Mouse (Mus musculus) heart, adult 2 months (tissue): ENCODE data around the gene Ank3. TPM values are rescaled to one million over a fixed set of nuclear protein-coding genes. Genes with fewer than 3 reads are reported as not detected.

Experiments used
- DNase-seq, 2 experiments: peaks; one replicate each; pipeline ENCODE4 v3.0.0; 2021
- H3K27ac ChIP-seq: fragments of 200-600 bp; 2 replicates; pipeline ENCODE4 v1.8.1; 2022
- H3K27me3 ChIP-seq: fragments of 200-500 bp; 2 replicates; pipeline ENCODE4 v1.6.1; 2012; ENCODE audit warnings: mild to moderate bottlenecking, low read length, inconsistent platforms, mixed read lengths; ENCODE audit not compliant: control insufficient read depth, insufficient read depth
- H3K36me3 ChIP-seq: fragments of 200-500 bp; 2 replicates; pipeline ENCODE4 v1.6.1; 2012; ENCODE audit warnings: low read length, inconsistent platforms; ENCODE audit not compliant: control insufficient read depth, insufficient read depth
- H3K4me1 ChIP-seq: fragments of 200-500 bp; 2 replicates; pipeline ENCODE4 v1.6.1; 2011; ENCODE audit warnings: low read length; ENCODE audit not compliant: control insufficient read depth, insufficient read depth
- H3K4me3 ChIP-seq: fragments of 200-600 bp; 2 replicates; pipeline ENCODE4 v1.8.1; 2022
- H3K79me2 ChIP-seq: fragments of 200-500 bp; replicated peaks from 2 replicates; pipeline ENCODE4 v1.6.1; 2012; ENCODE audit warnings: mild to moderate bottlenecking, inconsistent platforms, low read length, moderate library complexity, mixed read lengths; ENCODE audit not compliant: control insufficient read depth, insufficient read depth
- H3K9ac ChIP-seq: fragments of 200-500 bp; 2 replicates; pipeline ENCODE4 v1.6.1; 2012; ENCODE audit warnings: low read depth, mild to moderate bottlenecking, control low read depth, inconsistent platforms, low read length, mixed read lengths
- CTCF ChIP-seq: fragments of 200-600 bp; IDR thresholded peaks from 2 replicates; pipeline ENCODE4 v1.8.1; 2022; ENCODE audit warnings: antibody characterized with exemption, mild to moderate bottlenecking, moderate library complexity
- EP300 ChIP-seq: fragments of 200-500 bp; IDR thresholded peaks from 2 replicates; pipeline ENCODE4 v1.6.1; 2011; ENCODE audit warnings: low read depth, low read length, control low read depth; ENCODE audit not compliant: insufficient read depth
- POLR2A ChIP-seq: fragments of 200-500 bp; IDR thresholded peaks from 2 replicates; pipeline ENCODE4 v1.6.1; 2011; ENCODE audit warnings: mild to moderate bottlenecking, low read depth, low read length, control low read depth; ENCODE audit not compliant: insufficient read depth
- WGBS: fragments of 180-500 bp; shearing (Covaris S2); methylation state at CpG from one replicate; pipeline ENCODE4 v1.1.7; 2018; 5-methylcytosine and 5-hydroxymethylcytosine counted together
- intact Hi-C: fragments of 180-260 bp; cut with DNase I; formaldehyde crosslinking; loops from one replicate; pipeline ENCODE4 v1.15.1; 2025
- polyA plus RNA-seq: library from polyadenylated mRNA; depleted of rRNA; stranded (reverse); fragments of >200 nt; gene quantifications from 2 replicates; pipeline ENCODE4 v1.2.3, GENCODE M21; 2012
- total RNA-seq, 2 experiments: library from RNA; stranded (reverse); gene quantifications; 2 replicates each; pipeline ENCODE4 v1.2.3; 2021

Gene Ank3
- total and polyA plus RNA-seq, 3 experiments = 16.8 to 80.3 (median 64.6) TPM

- no peak overlapping the region for H3K9ac ChIP-seq
- intact Hi-C loops = no loop called here
- 94% methylated on average over 10 of the region's 10 CpGs for WGBS
- TF ChIP-seq POLR2A (no peak), EP300 (no peak), CTCF (no peak)
- no peak overlapping the region for H3K4me3 ChIP-seq
- H3K27me3 ChIP-seq = no peaks in the 10 kb centered on the region
- no peak for DNase-seq
- H3K27ac ChIP-seq = no peak overlapping the region
- H3K4me1 ChIP-seq = no peaks in the 10 kb centered on the region
- H3K79me2 ChIP-seq = 0 out of 2 replicates have a peak, but pooled peaks cover 2% of the 10 kb centered on the region
- H3K36me3 ChIP-seq = no peaks in the 10 kb centered on the region
Observed at GRCm38 (mm10) chr10:69543876-69544620, 145.5 kb downstream of the Ank3 start.

- Histone ChIP-seq H3K9ac (no peak overlapping the region), H3K27me3 (no peaks in the 10 kb centered on the region), H3K4me1 (no peaks in the 10 kb centered on the region), H3K27ac (no peak overlapping the region), H3K36me3 (no peaks in the 10 kb centered on the region), H3K4me3 (no peak overlapping the region), H3K79me2 (0 out of 2 replicates have a peak, but pooled peaks cover 2% of the 10 kb centered on the region)
- no peak for DNase-seq
- intact Hi-C loops = no loop called here
- 62% methylated on average over 7 of the region's 7 CpGs for WGBS
- no peak for TF ChIP-seq POLR2A
- TF ChIP-seq CTCF = no peak
- no peak for TF ChIP-seq EP300
Observed at GRCm38 (mm10) chr10:69544653-69545052, 146.1 kb downstream of the Ank3 start.

DNA sequence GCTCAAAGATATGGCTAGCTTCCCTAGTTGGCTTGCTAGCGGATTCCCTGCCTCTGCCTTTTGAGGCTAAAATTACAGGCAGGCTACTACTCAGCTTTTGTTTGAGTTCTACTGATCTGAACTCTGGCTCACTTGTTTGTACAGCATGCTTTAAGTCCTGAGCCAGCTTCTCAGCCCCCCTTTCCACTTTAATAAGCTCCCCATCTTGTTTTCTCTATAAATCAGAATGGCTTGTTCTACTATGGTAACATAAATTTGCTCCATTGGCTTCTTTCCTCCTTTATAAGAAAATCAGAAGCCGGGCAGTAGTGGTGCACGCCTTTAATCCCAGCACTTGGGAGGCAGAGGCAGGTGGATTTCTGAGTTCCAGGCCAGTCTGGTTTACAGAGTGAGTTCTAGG, 147.4 kb downstream of the Ank3 start:
- intact Hi-C loops = no loop called here

DNA sequence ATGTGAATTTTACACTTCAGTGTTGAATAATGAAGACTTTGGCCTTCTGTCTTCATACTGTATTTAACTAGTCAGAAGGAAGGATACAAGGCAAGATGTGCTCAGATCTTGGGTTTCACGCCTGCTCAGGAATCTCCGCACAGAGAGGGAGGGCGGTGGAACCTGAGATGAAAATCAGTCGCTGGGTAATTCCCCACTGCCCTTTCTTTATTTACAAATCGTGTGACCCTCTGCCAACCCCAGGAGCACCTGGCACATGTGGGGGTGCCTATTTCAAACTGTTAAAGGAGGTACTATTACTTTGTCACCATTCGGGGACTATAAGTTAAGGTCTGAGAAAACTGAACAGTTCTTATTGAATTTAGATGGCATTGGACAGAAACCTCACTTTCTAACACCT, 148.1 kb downstream of the Ank3 start:
- intact Hi-C loops = no loop called here
- no peak overlapping the region for H3K27ac ChIP-seq

More for the DNA sequence above, 147.4 kb downstream of the Ank3 start:
- Histone ChIP-seq H3K4me3 (no peak overlapping the region), H3K27me3 (no peaks in the 10 kb centered on the region), H3K79me2 (0 out of 2 replicates have a peak, but pooled peaks cover 2% of the 10 kb centered on the region), H3K9ac (no peak overlapping the region), H3K4me1 (no peaks in the 10 kb centered on the region), H3K27ac (no peak overlapping the region), H3K36me3 (no peaks in the 10 kb centered on the region)
- TF ChIP-seq EP300 (no peak), CTCF (no peak), POLR2A (no peak)
- 90% methylated on average over 3 of the region's 3 CpGs for WGBS
- DNase-seq = no peak

GRCm38 (mm10) chr10:69548771-69549170, 150.2 kb downstream of the Ank3 start:
- 81% methylated on average over 3 of the region's 3 CpGs for WGBS
- no peak overlapping the region for H3K9ac ChIP-seq

More for the DNA sequence above, 148.1 kb downstream of the Ank3 start:
- Histone ChIP-seq H3K27me3 (no peaks in the 10 kb centered on the region), H3K79me2 (0 out of 2 replicates have a peak, but pooled peaks cover 2% of the 10 kb centered on the region), H3K4me1 (no peaks in the 10 kb centered on the region), H3K36me3 (no peaks in the 10 kb centered on the region), H3K4me3 (no peak overlapping the region), H3K9ac (no peak overlapping the region)
- TF ChIP-seq POLR2A = no peak
- TF ChIP-seq EP300 = no peak
- TF ChIP-seq CTCF = no peak
- WGBS = 86% methylated on average over 6 of the region's 6 CpGs
- DNase-seq = no peak

GRCm38 (mm10) chr10:69549221-69549620, 150.6 kb downstream of the Ank3 start:
- intact Hi-C loops = no loop called here
- Histone ChIP-seq H3K36me3 (no peaks in the 10 kb centered on the region), H3K9ac (no peak overlapping the region), H3K4me3 (no peak overlapping the region), H3K27ac (no peak overlapping the region), H3K79me2 (no peaks in the 10 kb centered on the region), H3K4me1 (no peaks in the 10 kb centered on the region), H3K27me3 (no peaks in the 10 kb centered on the region)
- WGBS = 93% methylated on average over 4 of the region's 4 CpGs
- DNase-seq = no peak
- TF ChIP-seq EP300 (no peak), CTCF (no peak), POLR2A (no peak)

More at GRCm38 (mm10) chr10:69548771-69549170, 150.2 kb downstream of the Ank3 start:
- Histone ChIP-seq H3K27me3 (no peaks in the 10 kb centered on the region), H3K79me2 (no peaks in the 10 kb centered on the region), H3K27ac (no peak overlapping the region), H3K4me1 (no peaks in the 10 kb centered on the region), H3K36me3 (no peaks in the 10 kb centered on the region), H3K4me3 (no peak overlapping the region)
- TF ChIP-seq CTCF (no peak), POLR2A (no peak), EP300 (no peak)
- DNase-seq = no peak
- intact Hi-C loops = no loop called here
